Mouse (Mus musculus): ENCODE measurements around the gene Spn. TPM values are rescaled to one million over a fixed set of nuclear protein-coding genes. Genes with fewer than 3 reads are reported as not detected.

Spn gene
- polyA plus RNA-seq, 1 experiment = 0.44 TPM

DNA sequence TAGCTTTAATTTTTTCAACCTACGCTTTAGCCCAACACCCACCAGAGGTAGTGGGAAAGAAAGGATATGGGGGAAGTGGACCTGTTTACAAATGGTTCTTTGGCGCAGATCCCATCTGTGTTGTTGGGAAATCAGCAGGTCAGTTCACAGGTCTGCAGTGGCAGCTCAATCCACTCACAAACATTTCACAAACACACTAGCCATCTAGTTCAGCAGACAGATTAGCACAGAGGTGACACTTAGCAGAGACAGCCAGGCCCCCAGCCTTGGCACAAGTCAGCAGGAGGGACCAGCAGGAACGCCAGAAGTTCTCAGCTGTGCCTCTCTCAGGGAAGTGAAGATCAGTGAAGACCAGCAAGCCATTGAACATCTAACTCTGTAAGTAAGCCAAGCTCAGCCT is 10.3 kb upstream of the Spn start:
- Histone ChIP-seq H3K4me3 (ENCODE audit: insufficient read depth, low read depth, low read length) (no peak overlapping the region), H3K4me1 (ENCODE audit: control insufficient read depth, insufficient read depth, insufficient read length, low read length) (no peaks in the 10 kb centered on the region), H3K27ac (replicated peaks; ENCODE audit: low read depth, low read length) (no peak overlapping the region)

- Histone ChIP-seq H3K4me3 (ENCODE audit: insufficient read depth, low read depth, low read length) (no peak overlapping the region), H3K4me1 (ENCODE audit: control insufficient read depth, insufficient read depth, insufficient read length, low read length) (no peaks in the 10 kb centered on the region)
Observed at GRCm38 (mm10) chr7:127146267-127146603, 8.6 kb upstream of the Spn start.

GRCm38 (mm10) chr7:127145387-127146266 is 8.0 kb upstream of the Spn start:
- Histone ChIP-seq H3K4me1 (ENCODE audit: control insufficient read depth, insufficient read depth, insufficient read length, low read length) (no peaks in the 10 kb centered on the region), H3K27ac (replicated peaks; ENCODE audit: low read depth, low read length) (no peak overlapping the region), H3K4me3 (ENCODE audit: insufficient read depth, low read depth, low read length) (no peak overlapping the region)

More at GRCm38 (mm10) chr7:127146267-127146603, 8.6 kb upstream of the Spn start:
- no peak overlapping the region for H3K27ac ChIP-seq (replicated peaks; ENCODE audit: low read depth, low read length)

GRCm38 (mm10) chr7:127144412-127144811 is 6.8 kb upstream of the Spn start:
- no peak overlapping the region for H3K4me3 ChIP-seq (ENCODE audit: insufficient read depth, low read depth, low read length)
- no peaks in the 10 kb centered on the region for H3K4me1 ChIP-seq (ENCODE audit: control insufficient read depth, insufficient read depth, insufficient read length, low read length)
- H3K27ac ChIP-seq (replicated peaks; ENCODE audit: low read depth, low read length) = no peak overlapping the region

GRCm38 (mm10) chr7:127142666-127143065 is 5.0 kb upstream of the Spn start:
- Histone ChIP-seq H3K27ac (replicated peaks; ENCODE audit: low read depth, low read length) (no peak overlapping the region), H3K4me3 (ENCODE audit: insufficient read depth, low read depth, low read length) (no peak overlapping the region), H3K4me1 (ENCODE audit: control insufficient read depth, insufficient read depth, insufficient read length, low read length) (no peaks in the 10 kb centered on the region)

GRCm38 (mm10) chr7:127142214-127142613 is 4.6 kb upstream of the Spn start:
- no peak overlapping the region for H3K27ac ChIP-seq (replicated peaks; ENCODE audit: low read depth, low read length)
- H3K4me1 ChIP-seq (ENCODE audit: control insufficient read depth, insufficient read depth, insufficient read length, low read length) = no peaks in the 10 kb centered on the region
- H3K4me3 ChIP-seq (ENCODE audit: insufficient read depth, low read depth, low read length) = no peak overlapping the region

DNA sequence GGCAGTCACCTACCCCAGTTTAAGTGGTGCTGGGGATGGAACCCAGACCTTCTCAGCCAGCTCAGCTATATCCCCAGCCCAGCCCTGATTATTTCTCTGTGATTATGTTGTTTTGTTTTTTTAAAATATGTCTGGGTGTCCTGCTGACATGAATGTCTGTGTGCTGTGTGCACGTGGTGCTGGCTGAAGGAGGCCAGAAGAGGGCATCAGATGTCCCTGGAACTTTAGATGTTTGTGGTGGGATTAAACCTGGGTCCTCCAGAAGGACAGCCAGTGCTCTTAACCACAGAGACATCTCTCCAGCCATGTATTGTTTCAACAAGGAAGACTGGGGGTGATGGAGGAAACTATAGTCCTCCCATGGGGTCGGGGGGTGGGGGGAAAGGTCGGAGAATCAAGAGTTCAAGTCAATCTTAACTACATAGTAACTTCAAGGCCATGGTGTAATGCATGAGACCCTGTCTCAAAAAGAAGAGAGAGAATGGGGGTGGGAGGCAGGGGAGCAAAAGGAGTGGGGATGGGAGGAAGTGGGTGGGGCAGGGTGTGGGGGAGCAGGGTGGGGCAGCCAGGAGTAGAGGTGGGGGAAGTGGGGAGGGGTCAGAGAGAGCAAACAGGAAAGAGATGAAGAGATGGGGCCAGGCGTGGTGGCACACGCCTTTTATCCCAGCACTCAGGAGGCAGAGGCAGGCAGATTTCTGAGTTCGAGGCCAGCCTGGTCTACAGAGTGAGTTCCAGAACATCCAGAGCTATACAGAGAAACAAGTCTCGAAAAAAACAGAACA is 3.2 kb upstream of the Spn start:
- Histone ChIP-seq H3K4me1 (ENCODE audit: control insufficient read depth, insufficient read depth, insufficient read length, low read length) (no peaks in the 10 kb centered on the region), H3K4me3 (ENCODE audit: insufficient read depth, low read depth, low read length) (no peak overlapping the region), H3K27ac (replicated peaks; ENCODE audit: low read depth, low read length) (no peak overlapping the region)

DNA sequence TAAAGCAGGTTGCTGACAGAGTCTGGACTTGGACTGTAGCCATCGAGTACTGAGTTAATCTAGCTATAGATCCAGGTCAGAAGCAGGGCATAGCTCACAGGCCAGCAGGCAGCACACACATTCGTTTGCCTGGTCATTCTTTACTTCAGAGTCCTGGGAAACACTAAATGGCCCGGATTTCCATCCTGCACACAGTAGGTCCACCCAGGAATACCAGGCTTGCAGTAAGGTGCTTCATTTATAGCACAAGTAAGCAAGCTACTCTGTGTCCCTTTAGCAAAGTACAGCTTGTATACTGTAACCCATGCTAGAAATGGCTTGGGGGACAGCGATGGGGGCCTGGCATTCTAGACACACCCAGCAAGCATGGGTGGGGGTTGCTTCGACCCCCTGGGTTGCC is 1.9 kb upstream of the Spn start:
- Histone ChIP-seq H3K27ac (replicated peaks; ENCODE audit: low read depth, low read length) (no peak overlapping the region), H3K4me3 (ENCODE audit: insufficient read depth, low read depth, low read length) (no peak overlapping the region)

GRCm38 (mm10) chr7:127139100-127139499 is 1.5 kb upstream of the Spn start:
- Histone ChIP-seq H3K27ac (replicated peaks; ENCODE audit: low read depth, low read length) (no peak overlapping the region), H3K4me1 (ENCODE audit: control insufficient read depth, insufficient read depth, insufficient read length, low read length) (no peaks in the 10 kb centered on the region), H3K4me3 (ENCODE audit: insufficient read depth, low read depth, low read length) (no peak overlapping the region)

More for the DNA sequence above, 1.9 kb upstream of the Spn start:
- no peaks in the 10 kb centered on the region for H3K4me1 ChIP-seq (ENCODE audit: control insufficient read depth, insufficient read depth, insufficient read length, low read length)

- no peak overlapping the region for H3K4me3 ChIP-seq (ENCODE audit: insufficient read depth, low read depth, low read length)
- H3K4me1 ChIP-seq (ENCODE audit: control insufficient read depth, insufficient read depth, insufficient read length, low read length) = no peaks in the 10 kb centered on the region
- no peak overlapping the region for H3K27ac ChIP-seq (replicated peaks; ENCODE audit: low read depth, low read length)
Observed at GRCm38 (mm10) chr7:127136181-127137071, 1.2 kb downstream of the Spn start.

DNA sequence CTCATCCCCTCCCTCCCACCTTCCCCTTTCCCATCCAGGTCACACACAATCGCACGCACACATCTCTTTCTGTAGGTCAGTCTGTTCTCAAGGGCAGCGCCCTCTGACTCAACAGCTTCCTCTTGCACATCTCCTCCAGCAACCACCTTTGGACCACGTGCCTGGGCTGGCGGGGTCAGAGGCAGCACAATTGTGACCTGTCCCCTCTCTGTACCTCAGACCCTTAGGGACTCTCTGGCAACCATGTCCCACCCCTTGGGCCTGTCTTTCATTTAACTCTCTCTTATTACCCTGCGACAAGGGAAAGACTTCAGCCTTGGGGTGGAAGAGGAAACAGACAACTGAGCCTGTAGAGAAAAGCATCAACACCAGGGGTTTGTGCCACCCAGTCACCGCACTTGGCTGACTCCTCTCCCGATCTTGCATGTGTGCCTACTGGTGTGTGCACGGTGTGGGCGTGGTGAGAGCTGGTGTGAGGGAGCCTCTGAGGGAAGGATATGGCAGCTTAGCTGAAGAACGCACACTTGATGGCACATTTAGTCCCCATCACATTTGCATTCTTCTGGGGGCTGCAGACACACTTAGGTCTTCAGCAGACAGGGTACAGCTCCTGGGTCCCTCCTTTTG is 2.7 kb downstream of the Spn start:
- no peaks in the 10 kb centered on the region for H3K4me1 ChIP-seq (ENCODE audit: control insufficient read depth, insufficient read depth, insufficient read length, low read length)
- no peak overlapping the region for H3K27ac ChIP-seq (replicated peaks; ENCODE audit: low read depth, low read length)
- no peak overlapping the region for H3K4me3 ChIP-seq (ENCODE audit: insufficient read depth, low read depth, low read length)

GRCm38 (mm10) chr7:127133125-127133524 is 4.5 kb downstream of the Spn start:
- H3K4me1 ChIP-seq (ENCODE audit: control insufficient read depth, insufficient read depth, insufficient read length, low read length) = no peaks in the 10 kb centered on the region
- H3K27ac ChIP-seq (replicated peaks; ENCODE audit: low read depth, low read length) = no peak overlapping the region
- no peak overlapping the region for H3K4me3 ChIP-seq (ENCODE audit: insufficient read depth, low read depth, low read length)

- Histone ChIP-seq H3K4me3 (ENCODE audit: insufficient read depth, low read depth, low read length) (no peak overlapping the region), H3K27ac (replicated peaks; ENCODE audit: low read depth, low read length) (no peak overlapping the region), H3K4me1 (ENCODE audit: control insufficient read depth, insufficient read depth, insufficient read length, low read length) (no peaks in the 10 kb centered on the region)
Observed at GRCm38 (mm10) chr7:127129638-127130037, 8.0 kb downstream of the Spn start.

DNA sequence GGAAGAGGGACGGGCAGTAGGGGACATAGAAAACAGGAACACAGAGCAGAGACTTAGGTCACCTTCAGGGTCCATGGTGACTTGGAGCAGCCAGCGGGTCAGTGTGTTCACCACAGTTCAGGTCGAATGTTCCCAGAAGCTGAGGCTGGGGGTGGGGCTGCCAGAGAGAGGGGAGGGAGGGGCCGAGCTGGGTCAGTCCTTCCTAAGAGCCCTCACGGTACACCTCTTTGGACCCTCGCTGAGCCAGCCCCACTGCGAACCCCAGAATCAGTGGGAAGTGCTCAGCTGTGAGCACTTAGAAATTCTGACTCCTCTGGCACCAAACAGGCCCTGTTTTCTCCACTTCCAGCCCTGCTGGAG is 15.7 kb downstream of the Spn start, which contains the start of gene Qprt:
TSS of gene Qprt (minus strand) at position 316 of the 360 bp plus-strand sequence.
- peaks cover 7% of the 10 kb centered on the region; the same call in 1 of the 2 replicates for H3K4me1 ChIP-seq (ENCODE audit: control insufficient read depth, insufficient read depth, insufficient read length, low read length)
- H3K27ac ChIP-seq (replicated peaks; ENCODE audit: low read depth, low read length) = no peak within 1 kb of the TSS
- H3K4me3 ChIP-seq (ENCODE audit: insufficient read depth, low read depth, low read length) = no peak within 1 kb of the TSS
